Mouse (Mus musculus): ENCODE measurements around the gene Tmigd3.

DNA sequence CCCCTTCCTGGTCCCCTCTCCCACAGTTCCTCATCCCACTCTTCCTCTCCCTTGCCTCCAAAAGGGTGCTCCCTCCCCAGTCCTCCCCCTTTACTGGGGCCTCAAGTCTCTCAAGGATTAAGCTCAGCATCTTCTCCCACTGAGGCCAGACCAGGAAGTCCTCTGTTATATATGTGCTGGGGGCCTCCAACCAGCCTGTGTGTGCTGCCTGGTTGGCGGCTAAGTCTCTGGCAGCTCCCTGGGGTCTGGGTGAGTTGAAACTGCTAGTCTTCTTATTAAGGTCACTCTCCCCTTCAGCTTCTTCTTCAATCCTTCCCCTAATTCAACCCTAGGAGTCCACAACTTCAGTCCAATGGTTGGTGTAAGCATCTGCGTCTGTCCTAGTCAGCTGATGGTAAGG lies 12.4 kb downstream of the Tmigd3 start:
- TF ChIP-seq POLR2A (IDR thresholded peaks at IDR 0.05; ENCODE audit: low read depth, low read length): no peak
- no peak for TF ChIP-seq CTCF (IDR thresholded peaks at IDR 0.05; ENCODE audit: extremely low read depth, insufficient read length, insufficient replicate concordance, low read depth, low read length)
